Mouse (Mus musculus): ENCODE measurements at regions not wholly inside any gene's neighbourhood (a gene's known extent, or its start where the extent isn't known, plus 50 kb on each side); places are given as distances from the start of the nearest gene placed in this dataset.
A peak's percentile ranks its signal among the peaks of the same experiment; 100 is the strongest.
"Not testable (repeated sequence)": the region's sequence is repeated elsewhere in the genome, so short reads cannot be mapped to it uniquely, and the experiment has no call there.

GRCm38 (mm10) chr2:78023916-78024685 lies 77.9 kb upstream of the Cwc22 start:
- 75% methylated on average over 4 of the region's 4 CpGs for WGBS
- DNase-seq (ENCODE audit: low spot score) (no peak), ATAC-seq (ENCODE audit: low FRiP score) (no peak)
- Histone ChIP-seq H3K9me3 (ENCODE audit: control insufficient read depth, low read length) (no peaks in the 10 kb centered on the region), H3K4me2 (replicated peaks) (no peak overlapping the region), H3K9ac (no peak overlapping the region), H3K27ac (no peak overlapping the region), H3K27me3 (ENCODE audit: control insufficient read depth, insufficient read depth, low read length) (no peaks in the 10 kb centered on the region), H3K36me3 (replicated peaks; ENCODE audit: control insufficient read depth, insufficient read depth) (no peaks in the 10 kb centered on the region), H3K4me3 (replicated peaks; ENCODE audit: low read length) (no peak overlapping the region), H3K4me1 (replicated peaks; ENCODE audit: control insufficient read depth, insufficient read depth, low read length) (no peaks in the 10 kb centered on the region)

DNA sequence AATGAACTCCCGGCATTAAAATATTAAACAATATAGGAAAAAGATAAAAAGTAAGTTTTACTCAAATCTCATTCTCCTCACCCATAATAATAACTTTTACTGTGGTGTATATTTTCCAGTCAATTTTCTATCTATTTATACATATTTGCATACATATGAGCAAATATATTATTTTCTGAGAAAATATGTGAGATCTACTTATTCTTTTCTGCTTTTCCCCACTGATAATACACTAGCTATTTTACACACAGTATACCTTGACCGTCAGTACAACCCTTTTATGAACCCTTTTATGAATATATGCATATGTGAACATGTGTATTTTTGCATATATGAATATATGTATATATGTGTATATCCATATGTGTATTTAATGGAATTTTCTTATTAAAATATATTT lies 77.2 kb upstream of the Cwc22 start:
- ATAC-seq (ENCODE audit: low FRiP score) = no peak
- no peak for DNase-seq (ENCODE audit: low spot score)
- Histone ChIP-seq H3K4me2 (replicated peaks) (no peak overlapping the region), H3K9ac (no peak overlapping the region), H3K9me3 (ENCODE audit: control insufficient read depth, low read length) (no peaks in the 10 kb centered on the region), H3K4me3 (replicated peaks; ENCODE audit: low read length) (no peak overlapping the region), H3K27ac (no peak overlapping the region), H3K36me3 (replicated peaks; ENCODE audit: control insufficient read depth, insufficient read depth) (no peaks in the 10 kb centered on the region), H3K4me1 (replicated peaks; ENCODE audit: control insufficient read depth, insufficient read depth, low read length) (no peaks in the 10 kb centered on the region), H3K27me3 (ENCODE audit: control insufficient read depth, insufficient read depth, low read length) (no peaks in the 10 kb centered on the region)
- WGBS = 86% methylated on average over 2 of the region's 2 CpGs

GRCm38 (mm10) chr2:78022756-78023155 lies 76.6 kb upstream of the Cwc22 start:
- no peak for ATAC-seq (ENCODE audit: low FRiP score)
- no peaks in the 10 kb centered on the region for H3K9me3 ChIP-seq (ENCODE audit: control insufficient read depth, low read length)
- 77% methylated on average over 4 of the region's 4 CpGs for whole genome bisulfite sequencing
- no peak overlapping the region for H3K27ac ChIP-seq
- no peaks in the 10 kb centered on the region for H3K36me3 ChIP-seq (replicated peaks; ENCODE audit: control insufficient read depth, insufficient read depth)
- H3K4me3 ChIP-seq (replicated peaks; ENCODE audit: low read length) = no peak overlapping the region
- no peak overlapping the region for H3K4me2 ChIP-seq (replicated peaks)
- H3K9ac ChIP-seq = no peak overlapping the region
- no peaks in the 10 kb centered on the region for H3K27me3 ChIP-seq (ENCODE audit: control insufficient read depth, insufficient read depth, low read length)
- no peaks in the 10 kb centered on the region for H3K4me1 ChIP-seq (replicated peaks; ENCODE audit: control insufficient read depth, insufficient read depth, low read length)
- DNase-seq (ENCODE audit: low spot score) = no peak

DNA sequence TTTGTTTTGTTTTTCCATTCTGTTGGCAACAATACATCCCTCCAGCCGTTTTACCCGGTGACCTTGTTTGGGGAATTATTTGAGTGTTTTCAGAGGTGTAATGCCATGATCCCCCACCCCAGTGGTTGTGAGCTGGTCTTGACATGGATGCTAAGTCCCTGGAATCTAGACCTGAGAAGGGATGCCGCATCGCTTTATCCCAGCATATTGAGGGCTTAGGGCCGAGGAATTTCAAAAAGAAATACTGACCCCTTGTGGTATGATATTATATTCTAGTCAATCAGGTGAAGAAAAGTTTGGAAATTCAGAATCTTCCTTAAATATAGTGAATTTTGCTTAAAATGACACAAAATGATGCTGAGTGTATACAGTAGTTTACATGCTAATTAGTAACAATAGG lies 75.7 kb upstream of the Cwc22 start:
- no peaks in the 10 kb centered on the region for H3K4me1 ChIP-seq (replicated peaks; ENCODE audit: control insufficient read depth, insufficient read depth, low read length)
- H3K4me3 ChIP-seq (replicated peaks; ENCODE audit: low read length) = no peak overlapping the region
- ATAC-seq (ENCODE audit: low FRiP score) = peak; percentile 59; the same call in 1 of the 2 replicates
- no peak overlapping the region for H3K9ac ChIP-seq
- H3K36me3 ChIP-seq (replicated peaks; ENCODE audit: control insufficient read depth, insufficient read depth) = no peaks in the 10 kb centered on the region
- 34% methylated on average over 5 of the region's 5 CpGs for WGBS
- no peaks in the 10 kb centered on the region for H3K27me3 ChIP-seq (ENCODE audit: control insufficient read depth, insufficient read depth, low read length)
- peak; percentile 69 for DNase-seq (ENCODE audit: low spot score)
- H3K27ac ChIP-seq = no peak overlapping the region
- no peaks in the 10 kb centered on the region for H3K9me3 ChIP-seq (ENCODE audit: control insufficient read depth, low read length)
- H3K4me2 ChIP-seq (replicated peaks) = no peak overlapping the region

DNA sequence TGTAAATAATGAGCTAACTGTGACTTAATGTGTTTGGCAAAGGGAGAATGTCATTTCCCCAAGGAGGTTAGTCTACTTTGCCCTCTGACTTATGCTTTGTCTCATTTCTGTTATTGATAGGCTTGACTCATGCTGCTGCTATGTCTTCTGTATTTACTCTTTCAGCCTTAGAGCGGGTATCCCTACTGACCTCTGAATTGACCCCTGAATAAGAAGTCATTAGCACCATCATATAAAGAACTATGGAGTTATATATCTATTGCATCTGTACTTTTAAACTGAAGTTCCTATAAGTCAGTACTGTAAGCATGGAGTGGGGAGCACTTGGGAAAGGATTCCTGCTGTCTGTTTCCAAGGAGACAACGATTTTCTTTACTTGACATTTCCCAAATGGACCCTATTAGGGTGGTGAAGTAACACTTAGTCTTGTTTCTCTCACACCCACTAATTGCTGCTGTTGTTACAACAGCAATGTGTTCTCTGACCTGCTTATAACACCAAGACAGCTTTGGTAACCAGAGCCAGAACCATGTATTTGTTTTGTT lies 75.3 kb upstream of the Cwc22 start:
- H3K9me3 ChIP-seq (ENCODE audit: control insufficient read depth, low read length) = no peaks in the 10 kb centered on the region
- WGBS = 70% methylated on average over 2 of the region's 2 CpGs
- peak; percentile 11; the same call in 1 of the 2 replicates for ATAC-seq (ENCODE audit: low FRiP score)
- no peak overlapping the region for H3K9ac ChIP-seq
- DNase-seq (ENCODE audit: low spot score) = no peak
- no peaks in the 10 kb centered on the region for H3K27me3 ChIP-seq (ENCODE audit: control insufficient read depth, insufficient read depth, low read length)
- H3K27ac ChIP-seq = no peak overlapping the region
- no peak overlapping the region for H3K4me3 ChIP-seq (replicated peaks; ENCODE audit: low read length)
- no peaks in the 10 kb centered on the region for H3K36me3 ChIP-seq (replicated peaks; ENCODE audit: control insufficient read depth, insufficient read depth)
- H3K4me2 ChIP-seq (replicated peaks) = no peak overlapping the region
- H3K4me1 ChIP-seq (replicated peaks; ENCODE audit: control insufficient read depth, insufficient read depth, low read length) = no peaks in the 10 kb centered on the region

- no peaks in the 10 kb centered on the region for H3K9me3 ChIP-seq (ENCODE audit: control insufficient read depth, low read length)
- no peak overlapping the region for H3K9ac ChIP-seq
- H3K36me3 ChIP-seq (replicated peaks; ENCODE audit: control insufficient read depth, insufficient read depth) = no peaks in the 10 kb centered on the region
- no peaks in the 10 kb centered on the region for H3K27me3 ChIP-seq (ENCODE audit: control insufficient read depth, insufficient read depth, low read length)
- 90% methylated on average over 3 of the region's 3 CpGs for WGBS
- H3K4me2 ChIP-seq (replicated peaks) = no peak overlapping the region
- no peak overlapping the region for H3K27ac ChIP-seq
- ATAC-seq (ENCODE audit: low FRiP score) (no peak), DNase-seq (ENCODE audit: low spot score) (no peak)
- H3K4me1 ChIP-seq (replicated peaks; ENCODE audit: control insufficient read depth, insufficient read depth, low read length) = no peaks in the 10 kb centered on the region
- no peak overlapping the region for H3K4me3 ChIP-seq (replicated peaks; ENCODE audit: low read length)
Measured at GRCm38 (mm10) chr2:78020516-78020915, 74.3 kb upstream of the Cwc22 start.

DNA sequence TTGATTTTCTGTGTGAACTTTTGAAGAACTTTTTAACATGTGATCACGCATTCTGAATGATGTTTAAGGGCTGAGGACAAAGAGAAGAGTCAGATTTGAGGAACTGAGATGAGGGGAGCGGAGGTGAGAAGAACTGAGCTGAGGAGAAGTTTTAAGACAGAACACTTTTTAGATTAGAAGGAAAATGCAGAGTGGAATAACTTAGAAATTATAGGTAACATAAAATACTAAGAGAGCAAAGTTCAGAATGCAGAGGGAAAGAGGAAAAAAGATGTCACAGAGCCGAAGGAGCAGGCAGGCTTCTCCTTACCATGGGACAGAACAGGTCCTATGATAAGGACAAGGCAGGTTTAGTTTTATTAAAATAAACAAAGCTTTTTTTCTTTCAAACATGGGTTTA lies 73.7 kb upstream of the Cwc22 start:
- H3K27me3 ChIP-seq (ENCODE audit: control insufficient read depth, insufficient read depth, low read length) = no peaks in the 10 kb centered on the region
- 95% methylated on average over 3 of the region's 3 CpGs for WGBS
- H3K4me1 ChIP-seq (replicated peaks; ENCODE audit: control insufficient read depth, insufficient read depth, low read length) = no peaks in the 10 kb centered on the region
- no peaks in the 10 kb centered on the region for H3K36me3 ChIP-seq (replicated peaks; ENCODE audit: control insufficient read depth, insufficient read depth)
- no peak overlapping the region for H3K9ac ChIP-seq
- no peak overlapping the region for H3K27ac ChIP-seq
- no peak overlapping the region for H3K4me3 ChIP-seq (replicated peaks; ENCODE audit: low read length)
- no peaks in the 10 kb centered on the region for H3K9me3 ChIP-seq (ENCODE audit: control insufficient read depth, low read length)
- no peak overlapping the region for H3K4me2 ChIP-seq (replicated peaks)
- ATAC-seq (ENCODE audit: low FRiP score) (no peak), DNase-seq (ENCODE audit: low spot score) (no peak)

DNA sequence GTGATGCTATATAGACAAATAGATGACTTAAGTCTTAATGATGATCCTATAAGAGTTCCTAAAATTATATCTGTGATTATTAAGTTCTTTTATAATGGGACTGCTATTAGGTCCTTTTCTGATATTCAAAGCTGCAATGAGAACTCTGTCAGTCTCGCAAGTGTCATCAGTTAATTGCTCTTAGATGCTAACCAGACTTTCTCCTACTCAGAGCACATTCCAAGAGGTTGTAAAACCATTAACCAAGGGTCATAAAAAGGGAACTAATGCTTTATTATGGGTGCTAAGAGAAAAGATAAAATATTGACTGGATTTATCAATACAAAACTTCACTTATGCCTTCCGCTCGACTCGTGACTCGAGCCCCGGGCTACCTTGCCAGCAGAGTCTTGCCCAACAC lies 66.3 kb upstream of the Cwc22 start:
- H3K9ac ChIP-seq; H3K36me3 ChIP-seq (replicated peaks; ENCODE audit: control insufficient read depth, insufficient read depth); H3K27ac ChIP-seq; H3K27me3 ChIP-seq (ENCODE audit: control insufficient read depth, insufficient read depth, low read length); ATAC-seq (ENCODE audit: low FRiP score); DNase-seq (ENCODE audit: low spot score); H3K9me3 ChIP-seq (ENCODE audit: control insufficient read depth, low read length); H3K4me1 ChIP-seq (replicated peaks; ENCODE audit: control insufficient read depth, insufficient read depth, low read length); H3K4me3 ChIP-seq (replicated peaks; ENCODE audit: low read length); H3K4me2 ChIP-seq (replicated peaks): not testable (repeated sequence)
- 92% methylated on average over 6 of the region's 6 CpGs for WGBS

DNA sequence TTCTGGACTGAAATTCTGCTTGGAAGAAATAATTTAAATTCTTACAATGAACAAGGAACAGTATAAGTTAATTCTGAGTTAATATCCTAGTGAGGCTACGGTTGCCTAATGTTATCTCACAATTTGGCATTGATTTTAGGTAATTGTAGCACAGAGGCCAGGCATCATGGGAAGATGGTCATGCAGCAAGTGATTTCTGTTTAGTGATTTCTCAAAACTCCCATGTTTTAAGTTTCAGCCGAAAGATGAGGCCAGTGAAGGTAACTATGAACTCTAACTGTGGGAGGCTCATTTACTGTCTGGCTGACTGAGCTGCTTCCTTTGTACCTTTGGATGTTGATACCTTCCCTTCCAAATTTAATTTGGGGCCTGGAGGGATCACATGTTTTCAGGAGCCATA lies 65.6 kb upstream of the Cwc22 start:
- WGBS = 92% methylated on average over 2 of the region's 2 CpGs
- Histone ChIP-seq H3K27ac (no peak overlapping the region), H3K36me3 (replicated peaks; ENCODE audit: control insufficient read depth, insufficient read depth) (no peaks in the 10 kb centered on the region), H3K9ac (no peak overlapping the region), H3K9me3 (ENCODE audit: control insufficient read depth, low read length) (no peaks in the 10 kb centered on the region), H3K4me1 (replicated peaks; ENCODE audit: control insufficient read depth, insufficient read depth, low read length) (no peaks in the 10 kb centered on the region), H3K4me2 (replicated peaks) (no peak overlapping the region), H3K4me3 (replicated peaks; ENCODE audit: low read length) (no peak overlapping the region), H3K27me3 (ENCODE audit: control insufficient read depth, insufficient read depth, low read length) (no peaks in the 10 kb centered on the region)
- DNase-seq (ENCODE audit: low spot score) = no peak
- no peak for ATAC-seq (ENCODE audit: low FRiP score)

Data from hindbrain, embryonic 14.5 days (tissue).